Mouse (Mus musculus): Measurements from ENCODE around the gene Hivep2.

Hivep2 gene

DNA sequence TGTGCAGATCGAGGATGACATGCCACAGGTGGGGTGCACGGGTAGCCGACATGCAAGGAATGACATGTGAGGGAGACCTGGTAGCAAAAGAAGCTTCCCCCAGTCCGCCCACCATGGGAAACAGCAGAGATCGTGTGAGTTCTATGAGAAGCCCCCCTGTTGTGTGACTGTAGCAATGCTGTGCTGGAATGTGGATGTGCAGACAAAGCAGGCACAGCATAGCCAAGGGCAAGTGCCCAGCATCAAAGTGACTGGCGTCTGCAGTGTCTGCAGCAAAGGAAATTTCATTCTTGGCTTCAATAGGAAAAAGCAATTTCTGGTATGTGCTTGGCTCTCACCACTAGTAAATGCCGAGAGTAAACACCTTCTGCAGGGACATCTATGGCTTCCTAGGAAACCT, 199.0 kb downstream of the Hivep2 start:
- no peak for DNase-seq (ENCODE audit: low spot score in 2 of 2)

DNA sequence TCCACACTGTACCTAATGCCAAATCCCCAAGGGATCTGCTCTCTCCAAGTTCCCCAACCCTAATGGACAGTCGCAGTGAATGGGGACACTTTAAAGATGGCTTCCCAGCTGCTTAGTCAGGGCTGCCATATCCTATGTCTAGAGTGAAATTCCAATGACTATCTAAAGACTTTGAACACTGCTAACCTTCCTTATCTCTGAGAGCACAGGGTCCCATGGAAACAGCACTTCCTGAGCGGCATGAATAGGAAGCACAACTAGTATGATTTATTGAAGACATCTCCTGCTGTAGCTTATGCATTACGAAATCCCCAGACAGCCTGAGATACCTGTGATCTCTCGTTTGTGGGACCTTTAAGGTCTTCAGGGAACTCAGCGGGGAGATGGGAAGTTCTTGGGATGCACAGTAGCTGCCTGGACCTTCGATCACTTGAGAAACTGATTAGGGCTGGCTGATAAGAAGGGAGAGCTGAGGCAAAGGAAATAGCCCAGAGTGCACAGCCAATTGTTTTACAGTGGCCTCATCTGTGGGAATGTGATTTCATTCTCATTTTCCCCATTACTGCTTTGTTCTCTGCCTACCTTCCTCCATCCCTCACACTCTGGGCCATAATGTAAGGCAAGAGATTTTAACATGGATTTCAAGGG, 202.4 kb downstream of the Hivep2 start:
- no peak for DNase-seq (ENCODE audit: low spot score in 2 of 2)

DNA sequence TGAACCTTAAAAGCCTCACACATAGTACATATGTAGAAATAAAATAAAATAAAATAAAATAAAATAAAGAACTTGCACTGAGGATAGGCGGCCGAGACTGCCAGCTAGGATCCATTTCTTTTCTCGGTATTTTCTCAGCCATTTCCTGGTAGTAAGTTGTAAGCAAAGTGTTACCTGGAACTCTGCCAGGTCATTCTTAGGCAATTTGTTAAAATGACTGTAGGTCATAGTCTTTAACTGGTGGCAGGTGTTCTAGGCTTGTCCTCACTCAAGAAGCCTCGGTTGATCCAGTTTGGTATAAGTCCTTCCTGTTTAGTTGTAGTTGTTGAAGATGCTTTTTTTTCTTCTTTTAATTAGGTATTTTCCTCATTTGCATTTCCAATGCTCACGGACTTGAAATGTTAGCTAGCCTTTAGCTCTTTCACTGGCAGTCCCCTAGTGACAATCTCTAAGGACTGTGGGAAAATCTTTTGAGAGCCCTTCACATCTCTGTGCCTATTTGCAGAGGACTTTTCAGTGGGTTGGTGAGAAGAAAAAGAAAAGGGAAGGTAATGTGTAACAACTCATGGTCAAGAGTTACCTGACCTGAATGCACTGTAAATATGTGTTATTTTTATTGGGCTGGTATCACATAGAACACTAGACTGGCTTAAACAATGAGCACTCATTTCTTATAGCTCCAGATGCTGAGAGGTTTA, 203.1 kb downstream of the Hivep2 start:
- DNase-seq (ENCODE audit: low spot score in 2 of 2) = no peak

DNA sequence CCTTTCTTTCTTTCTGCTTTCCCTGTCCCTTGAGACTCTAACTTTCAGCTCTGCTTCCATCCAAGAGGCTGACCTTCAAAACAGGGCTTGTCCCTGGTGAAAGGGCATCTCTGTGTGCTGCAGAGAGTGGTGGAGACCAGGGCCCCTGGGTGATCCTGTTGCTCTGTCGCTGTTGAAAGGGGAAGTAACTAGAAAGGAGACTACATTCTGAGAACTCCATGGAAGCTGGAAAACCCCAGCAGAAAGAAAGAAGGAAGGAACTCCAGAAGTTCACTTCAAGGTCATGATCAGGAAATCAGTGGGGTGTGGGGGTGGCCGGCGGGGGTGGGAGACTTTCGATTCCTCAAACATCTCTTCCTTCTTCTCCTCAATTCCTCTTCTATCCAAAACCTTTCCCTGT, 208.2 kb downstream of the Hivep2 start:
- DNase-seq (ENCODE audit: low spot score in 2 of 2) = no peak

DNA sequence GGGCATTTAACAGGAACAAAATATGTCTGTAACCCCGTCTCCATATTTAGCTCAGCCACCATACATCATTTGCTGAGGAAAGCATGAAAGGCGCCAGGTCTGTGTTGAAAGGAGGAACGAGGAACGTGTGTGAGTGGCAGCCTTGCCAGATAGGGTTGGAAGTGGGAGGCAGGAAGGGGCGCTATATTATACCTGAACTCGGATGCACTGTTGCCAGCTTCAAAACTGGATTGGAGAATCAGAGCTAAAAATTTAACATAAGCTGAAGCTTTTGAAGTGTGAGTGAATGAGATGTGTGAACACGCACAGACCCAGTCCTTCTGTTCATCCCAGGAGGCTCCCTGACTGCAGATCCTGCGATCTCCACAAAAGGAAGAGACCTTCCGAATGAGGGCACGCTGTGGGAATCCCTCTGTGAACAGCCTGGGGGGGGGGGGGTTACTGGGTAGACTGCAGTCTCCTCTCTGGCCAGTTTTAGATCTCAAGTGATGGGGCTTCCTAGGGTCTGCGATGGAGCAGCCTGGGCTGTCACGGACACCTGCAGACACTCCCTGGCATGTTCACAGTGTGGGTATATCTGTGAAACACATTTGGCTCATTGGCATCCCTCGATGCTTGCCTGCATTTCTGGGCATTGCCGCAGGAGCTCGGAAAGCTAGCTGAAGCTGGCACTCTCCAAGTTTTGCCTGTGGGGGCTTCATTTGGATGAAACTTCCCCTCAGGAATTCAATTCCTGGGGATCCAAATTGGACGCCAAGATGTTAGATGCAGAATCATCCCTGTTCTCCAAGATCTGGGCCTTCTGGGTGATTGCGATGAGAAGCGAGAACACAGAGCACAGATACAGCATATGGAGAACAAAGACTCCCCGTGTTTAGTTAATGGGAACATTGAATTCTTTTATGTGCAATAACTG, 213.8 kb downstream of the Hivep2 start:
- DNase-seq (ENCODE audit: low spot score in 2 of 2) = peak; percentile 46 to 66

DNA sequence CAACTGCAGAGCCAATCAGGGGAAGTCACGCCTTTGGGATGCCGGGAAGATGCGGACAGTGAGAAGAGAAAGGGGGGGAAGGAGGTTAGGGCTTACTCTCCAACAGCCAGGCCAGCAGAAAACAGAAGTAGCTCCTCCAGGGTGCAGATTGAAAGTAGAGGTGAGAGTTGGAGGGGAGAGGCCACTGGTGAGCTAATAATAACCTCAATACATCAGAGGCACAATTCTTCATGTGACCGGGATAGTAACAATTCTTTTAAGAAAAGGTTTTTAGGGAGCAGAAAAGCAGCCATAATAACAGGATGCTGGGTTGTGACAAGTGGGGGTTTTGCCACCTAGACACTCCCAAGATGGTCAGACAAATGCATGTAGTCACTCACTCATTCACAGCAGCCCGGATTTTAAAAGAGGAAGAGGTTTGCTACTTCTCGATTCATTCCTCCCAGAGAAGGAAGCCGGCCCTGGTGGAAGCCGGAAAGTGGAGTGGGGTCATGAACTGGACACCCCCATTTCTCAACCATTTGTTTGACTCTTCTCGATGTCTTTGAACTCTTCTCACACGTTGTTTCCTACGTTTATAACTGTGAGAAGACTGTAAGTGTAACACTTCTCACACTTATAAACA, 220.6 kb downstream of the Hivep2 start:
- DNase-seq (ENCODE audit: low spot score in 2 of 2) = no peak

DNA sequence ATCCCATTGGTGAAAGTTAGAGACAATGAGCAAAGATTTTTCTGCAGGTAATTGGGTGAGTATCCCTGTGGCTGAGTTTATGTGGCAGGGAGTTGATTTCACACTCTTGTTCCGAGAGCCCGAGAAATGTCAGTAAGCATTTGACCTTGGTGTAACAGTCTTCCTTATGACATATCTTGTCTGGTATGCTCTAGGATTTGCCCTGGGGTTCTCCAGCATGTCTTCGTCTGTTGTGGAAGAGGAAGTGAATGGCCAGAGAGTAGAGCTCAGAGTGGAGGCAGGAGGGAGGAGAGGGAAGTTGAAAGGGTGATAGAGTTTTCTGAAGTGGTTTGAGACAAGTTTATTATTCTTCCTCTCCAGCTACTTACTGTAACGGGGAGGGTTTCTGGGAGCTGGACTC, 223.2 kb downstream of the Hivep2 start:
- no peak for DNase-seq (ENCODE audit: low spot score in 2 of 2)

DNA sequence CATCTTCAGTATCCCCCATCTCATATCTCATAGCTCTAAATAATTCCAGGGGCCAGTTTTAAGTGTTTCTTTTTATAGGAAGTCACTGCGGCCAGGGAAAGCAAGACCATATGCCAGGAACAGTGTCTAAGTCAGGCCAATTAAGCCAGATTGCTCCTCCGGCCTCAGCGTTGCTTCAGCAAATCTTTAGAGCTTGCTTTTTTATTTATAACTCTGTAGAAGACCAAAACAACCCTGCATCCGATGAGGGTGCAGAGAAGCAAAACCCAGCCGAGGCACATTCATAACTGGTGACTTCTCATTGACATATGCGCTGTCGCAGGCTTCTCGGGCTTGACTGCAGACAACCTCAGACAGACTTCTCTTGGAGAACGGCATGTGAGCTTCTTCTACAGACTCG, 225.3 kb downstream of the Hivep2 start:
- DNase-seq (ENCODE audit: low spot score in 2 of 2) = no peak

DNA sequence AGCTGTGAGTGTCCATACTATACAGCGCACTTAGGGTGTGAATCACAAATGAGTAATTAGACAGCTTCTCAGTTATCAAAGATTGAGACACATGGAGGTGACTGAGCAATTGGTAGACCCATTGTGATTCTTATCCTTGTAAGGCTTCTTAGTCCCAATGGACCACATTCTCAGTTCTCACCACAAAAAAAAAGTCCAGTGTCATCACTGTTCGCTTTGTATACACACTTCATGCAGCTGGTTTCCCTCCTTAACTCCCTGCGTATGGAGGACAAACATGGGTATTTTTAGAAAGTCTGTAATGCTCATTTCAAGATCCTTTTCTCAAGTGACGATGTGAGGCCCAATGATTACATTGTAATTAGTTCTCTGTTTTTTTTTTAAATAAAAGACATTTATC, 226.3 kb downstream of the Hivep2 start:
- no peak for DNase-seq (ENCODE audit: low spot score in 2 of 2)

DNA sequence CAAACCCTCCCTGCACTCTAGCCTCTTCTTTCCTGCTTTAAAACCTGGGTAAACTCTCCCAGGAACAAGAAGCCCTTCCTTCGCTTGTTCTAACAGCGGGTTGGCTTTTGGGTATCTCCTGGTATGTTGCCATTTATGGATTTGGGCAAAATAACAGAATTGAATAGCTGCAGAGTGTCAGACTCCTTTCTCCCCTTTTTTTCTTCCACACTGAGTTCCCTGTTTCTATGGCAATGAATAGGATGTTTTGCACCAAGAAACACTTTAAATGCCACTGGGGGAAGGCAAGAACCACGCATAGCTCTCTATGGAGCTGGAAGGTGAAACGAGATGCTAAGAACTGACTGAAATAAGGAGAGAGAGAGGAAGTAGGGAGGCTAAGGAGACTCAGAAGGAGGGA, 227.8 kb downstream of the Hivep2 start:
- DNase-seq (ENCODE audit: low spot score in 2 of 2) = no peak

DNA sequence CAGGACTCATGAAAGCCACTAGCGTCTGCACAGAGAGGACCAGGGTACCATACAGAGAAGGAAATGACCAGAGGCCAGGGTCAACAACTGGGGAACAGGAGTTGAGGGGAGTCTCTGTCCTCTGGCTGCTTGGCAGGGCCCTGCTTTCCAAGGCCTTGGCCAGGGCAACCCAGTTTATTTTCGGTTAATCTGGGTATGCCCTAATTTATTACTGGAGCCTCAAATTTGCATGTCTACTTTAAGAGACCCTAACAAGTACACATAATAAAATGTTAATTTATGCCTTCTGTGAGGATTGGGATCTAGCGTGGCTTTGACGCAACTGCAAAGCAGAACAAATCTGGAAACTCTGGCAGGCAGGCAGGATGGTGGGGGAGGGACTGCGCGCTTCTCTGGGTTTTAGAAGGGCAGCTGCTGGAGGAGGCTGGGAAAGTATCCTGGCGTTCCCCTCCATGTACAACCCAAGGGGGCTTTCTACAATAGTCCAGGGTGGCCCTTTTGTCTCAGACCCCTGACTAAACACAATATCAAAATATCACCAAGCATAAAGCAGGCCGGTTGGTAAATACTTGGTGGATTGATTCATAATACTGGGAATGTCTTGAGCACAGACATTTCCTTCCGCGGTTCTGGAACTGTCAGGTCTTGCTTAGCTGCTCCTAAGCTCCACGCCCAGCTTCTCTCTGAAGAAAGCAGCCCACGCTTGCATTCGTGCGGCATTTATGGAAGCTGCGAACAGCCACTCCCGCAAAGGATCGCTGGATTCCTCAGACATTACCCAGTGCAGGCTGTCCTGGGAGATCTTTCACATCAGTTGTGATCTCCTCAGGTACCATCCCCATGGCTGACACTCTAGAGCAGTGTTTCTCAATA, 230.1 kb downstream of the Hivep2 start:
- peak; percentile 62 to 66 for DNase-seq (ENCODE audit: low spot score in 2 of 2)

DNA sequence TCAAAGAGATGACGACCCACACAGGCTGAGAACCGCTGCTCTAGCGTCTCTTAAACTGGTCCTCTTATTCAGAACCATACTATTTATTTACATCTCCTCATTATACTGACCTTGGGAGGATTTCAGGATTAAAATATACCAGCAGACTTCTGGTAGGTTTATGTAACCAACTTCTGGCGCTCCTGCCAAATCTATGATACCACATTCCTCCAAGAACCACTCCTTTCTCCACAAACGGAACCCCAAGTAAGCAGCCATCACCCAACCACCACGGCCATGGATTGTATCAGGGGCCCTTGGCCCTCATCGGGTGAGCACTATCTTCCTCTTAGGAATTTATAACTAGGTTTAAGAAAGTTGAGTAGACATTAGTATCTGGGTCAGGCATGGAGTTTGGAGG, 230.9 kb downstream of the Hivep2 start:
- DNase-seq (ENCODE audit: low spot score in 2 of 2) = no peak

DNA sequence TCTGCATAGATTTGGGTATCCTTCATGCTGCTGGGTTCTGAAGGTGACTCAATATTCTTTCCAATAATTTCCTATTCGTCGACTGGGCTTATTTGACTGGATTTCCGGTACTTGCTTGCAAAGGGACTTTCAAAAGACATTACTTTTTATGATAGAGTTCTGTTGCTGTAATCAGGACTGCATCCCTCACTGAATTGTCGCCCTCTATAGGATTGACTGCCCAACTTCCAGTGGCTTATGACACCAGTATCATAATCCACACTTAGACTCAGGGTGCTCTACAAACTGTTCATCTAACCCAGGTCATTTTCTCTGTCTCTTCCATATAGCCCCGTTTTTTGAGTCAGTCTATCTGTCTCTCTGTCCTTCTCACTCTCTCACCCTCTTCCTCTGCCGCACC, 231.4 kb downstream of the Hivep2 start:
- DNase-seq (ENCODE audit: low spot score in 2 of 2) = no peak

DNA sequence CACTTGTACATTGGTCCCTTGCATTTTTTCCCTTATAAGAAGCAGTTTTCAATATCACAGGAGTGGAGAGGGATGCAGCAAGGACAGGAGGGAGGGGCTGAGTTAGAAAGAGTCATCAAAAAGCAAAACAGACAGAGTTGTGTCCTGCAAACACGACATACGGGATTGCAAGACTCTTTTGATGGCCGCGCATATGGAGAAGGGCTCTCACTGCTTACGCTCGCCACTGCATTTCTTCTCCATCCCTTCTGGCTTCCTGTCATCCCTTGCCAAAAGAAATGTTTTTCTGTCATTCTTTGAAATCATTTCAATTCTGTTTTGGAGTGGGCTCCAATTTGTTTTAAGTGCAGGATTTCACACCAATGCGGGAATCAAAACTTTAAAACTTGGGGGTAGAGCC, 233.5 kb downstream of the Hivep2 start:
- no peak for DNase-seq (ENCODE audit: low spot score in 2 of 2)

DNA sequence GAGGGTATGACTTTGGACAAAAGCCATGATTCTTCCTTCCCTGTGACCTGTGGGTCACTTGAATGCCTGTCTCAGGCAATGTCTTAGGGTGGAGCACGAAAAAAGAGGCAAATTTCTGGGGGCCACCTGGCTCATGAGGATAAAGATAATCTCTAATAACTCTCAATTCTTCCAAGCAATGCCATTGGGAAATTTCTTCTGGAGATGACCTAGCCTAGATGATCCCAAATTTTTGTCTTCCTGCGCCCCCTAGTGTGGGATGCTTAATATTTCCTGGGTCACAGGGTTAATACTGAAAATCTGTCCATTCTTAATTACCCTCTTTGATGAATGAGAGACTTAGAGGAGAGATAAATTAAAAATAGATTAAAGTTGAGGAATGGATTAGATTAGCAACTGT, 234.4 kb downstream of the Hivep2 start:
- DNase-seq (ENCODE audit: low spot score in 2 of 2) = no peak

Measured in frontal cortex, postnatal 14 days (tissue).